Mouse (Mus musculus) C2C12 (cell line): ENCODE results near the gene Me1.

ENCODE experiments used
- CEBPB ChIP-seq: IDR thresholded peaks from one replicate; pipeline ENCODE4 v1.6.1; 2011; ENCODE audit warnings: low read depth, mild to moderate bottlenecking, control low read depth, moderate library complexity
- CTCF ChIP-seq: IDR thresholded peaks from one replicate; pipeline ENCODE4 v1.5.1; 2011; ENCODE audit not compliant: control insufficient read depth, insufficient read depth, insufficient read length
- FOSL1 ChIP-seq: IDR thresholded peaks from one replicate; pipeline ENCODE4 v1.8.0; 2011; ENCODE audit warnings: mild to moderate bottlenecking, low read length; ENCODE audit not compliant: poor library complexity, insufficient read depth, severe bottlenecking
- MAX ChIP-seq: IDR thresholded peaks from one replicate; pipeline ENCODE4 v1.6.1; 2011; ENCODE audit warnings: mild to moderate bottlenecking, control low read depth
- MYOD1 ChIP-seq: IDR thresholded peaks from one replicate; pipeline ENCODE4 v1.6.1; 2011; ENCODE audit warnings: low read depth; ENCODE audit not compliant: control insufficient read depth, insufficient read length
- MYOG ChIP-seq: IDR thresholded peaks from one replicate; pipeline ENCODE4 v1.6.1; 2011; ENCODE audit not compliant: control insufficient read depth, insufficient read length; ENCODE audit errors: extremely low read depth
- USF1 ChIP-seq: IDR thresholded peaks from one replicate; pipeline ENCODE4 v1.6.1; 2011; ENCODE audit warnings: low read depth, mild to moderate bottlenecking, control low read depth, moderate library complexity

DNA sequence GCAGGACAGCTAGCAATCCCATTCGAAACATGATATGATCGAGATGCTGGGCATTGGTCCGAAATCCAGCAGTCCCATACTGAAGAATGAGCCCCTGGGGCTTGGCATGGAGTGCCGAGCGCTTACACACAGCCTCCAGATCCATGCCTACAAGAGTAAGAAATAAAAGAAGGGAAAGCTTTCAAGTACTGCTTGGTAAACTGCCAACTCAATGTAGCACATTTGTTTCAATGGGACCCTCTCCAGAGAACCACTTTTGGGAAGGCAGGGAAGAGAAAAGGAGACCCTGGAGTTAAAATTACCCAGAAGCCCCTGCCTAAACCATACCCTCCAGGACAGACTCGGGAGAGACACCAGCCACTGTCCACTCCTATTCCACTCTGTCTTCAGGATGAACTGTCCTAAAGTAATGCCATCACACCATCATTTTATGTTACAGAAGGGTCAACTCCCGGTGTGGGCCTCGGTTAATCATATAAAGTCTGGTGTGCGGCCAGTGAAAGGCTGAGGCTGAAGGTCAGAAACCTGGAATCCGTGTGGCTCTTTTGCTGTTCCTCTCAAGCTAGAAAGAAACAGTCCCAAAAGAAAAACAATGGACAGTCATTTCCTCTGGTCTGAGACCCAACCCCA lies 125.4 kb downstream of the Me1 start:
- TF ChIP-seq CTCF (no peak), MAX (no peak), USF1 (no peak), MYOD1 (no peak), CEBPB (no peak), MYOG (no peak), FOSL1 (no peak)
